Mouse (Mus musculus): ENCODE results near the gene Ppp1r13b.

Ppp1r13b gene

DNA sequence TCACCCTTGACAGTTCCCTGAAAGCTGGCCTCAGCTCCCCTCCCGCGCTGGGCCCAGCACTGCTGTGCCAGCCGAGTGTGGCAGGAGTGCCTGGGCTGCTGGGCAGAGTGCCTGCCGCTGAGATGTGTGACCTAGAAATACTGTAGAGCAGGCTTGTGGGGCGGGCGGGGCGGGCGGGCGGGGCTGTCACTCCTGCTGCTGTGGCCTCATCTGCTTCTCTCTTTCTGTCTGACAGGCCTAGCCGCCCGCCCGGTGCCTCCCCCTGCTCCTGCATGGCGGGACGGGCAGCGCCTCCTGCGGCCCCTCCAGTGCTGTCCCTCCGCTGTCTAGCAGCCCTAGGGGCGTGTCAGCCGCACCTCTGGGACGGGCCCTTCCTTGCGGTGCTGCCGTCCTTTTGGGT lies 113.8 kb downstream of the Ppp1r13b start:
- in situ Hi-C loops (cut with MboI) = no loop called here

DNA sequence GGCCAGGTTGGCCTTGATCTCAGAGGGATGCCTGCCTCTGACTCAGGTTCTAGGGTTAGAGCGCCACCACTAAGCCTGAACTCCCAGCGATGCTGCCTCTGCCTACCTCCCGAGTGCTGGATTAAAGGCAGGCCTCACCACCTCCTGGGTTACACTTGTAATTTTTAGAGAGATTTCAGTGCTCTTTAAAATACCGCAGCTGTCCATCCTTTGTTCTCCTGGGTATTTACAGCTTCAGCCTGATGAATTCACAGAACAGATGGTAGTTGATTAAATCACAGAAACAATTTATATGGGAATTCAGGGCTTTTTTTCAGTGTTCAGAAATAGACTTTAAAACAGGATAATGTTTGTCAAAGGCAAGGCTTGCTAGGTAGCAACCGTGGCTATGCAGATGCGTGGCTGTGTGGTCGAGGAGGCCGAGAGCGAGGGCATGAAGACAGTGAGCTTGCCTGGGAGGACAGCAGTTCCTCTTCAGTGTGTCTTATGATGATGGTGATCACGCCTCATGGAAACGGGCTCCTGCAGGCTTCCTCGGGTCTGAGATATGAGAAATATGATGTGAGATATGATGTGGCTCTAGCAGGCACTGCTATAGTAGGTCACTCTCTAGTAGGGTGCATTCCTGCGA lies 116.3 kb downstream of the Ppp1r13b start:
- in situ Hi-C loops (cut with MboI) = no loop called here

DNA sequence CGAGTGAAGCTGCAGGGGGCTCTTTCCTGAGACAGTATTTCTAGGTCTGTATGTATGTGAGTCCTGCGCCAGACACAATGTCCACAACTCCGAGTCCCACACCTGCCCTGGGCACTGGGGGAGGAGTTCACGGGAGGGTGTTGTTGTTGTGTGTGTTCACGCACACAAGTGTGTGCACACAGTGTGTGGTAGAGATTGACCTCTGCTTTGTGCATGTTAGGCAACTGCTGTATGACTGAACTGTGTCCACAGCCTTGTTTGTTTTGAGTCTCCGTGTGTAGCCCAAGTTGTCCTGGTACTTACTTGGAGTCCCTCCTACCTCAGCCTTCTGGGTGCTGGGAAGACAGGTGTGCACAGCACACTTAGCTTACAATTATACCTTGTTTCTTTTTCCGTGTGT lies 117.3 kb downstream of the Ppp1r13b start:
- in situ Hi-C loops (cut with MboI) = no loop called here

DNA sequence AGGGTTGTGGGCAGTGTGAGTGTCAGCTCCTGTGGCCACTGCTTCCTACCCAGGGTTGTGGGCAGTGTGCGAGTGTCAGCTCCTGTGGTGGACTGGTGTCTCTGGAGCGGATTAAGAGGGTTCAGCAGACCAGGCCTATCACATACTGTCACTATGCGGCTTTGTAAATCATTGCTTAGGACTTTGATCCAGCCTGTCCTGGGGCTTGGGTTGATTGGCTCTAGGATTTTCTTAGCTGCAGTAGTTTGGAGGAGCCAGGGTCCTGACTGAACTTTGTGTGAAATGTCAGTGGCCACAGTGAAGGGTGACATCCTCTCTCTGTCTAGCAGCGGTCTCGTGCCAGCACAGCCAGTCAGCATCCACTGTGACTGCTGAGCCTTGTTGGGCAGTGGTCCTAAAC lies 117.8 kb downstream of the Ppp1r13b start:
- in situ Hi-C loops (cut with MboI) = no loop called here

DNA sequence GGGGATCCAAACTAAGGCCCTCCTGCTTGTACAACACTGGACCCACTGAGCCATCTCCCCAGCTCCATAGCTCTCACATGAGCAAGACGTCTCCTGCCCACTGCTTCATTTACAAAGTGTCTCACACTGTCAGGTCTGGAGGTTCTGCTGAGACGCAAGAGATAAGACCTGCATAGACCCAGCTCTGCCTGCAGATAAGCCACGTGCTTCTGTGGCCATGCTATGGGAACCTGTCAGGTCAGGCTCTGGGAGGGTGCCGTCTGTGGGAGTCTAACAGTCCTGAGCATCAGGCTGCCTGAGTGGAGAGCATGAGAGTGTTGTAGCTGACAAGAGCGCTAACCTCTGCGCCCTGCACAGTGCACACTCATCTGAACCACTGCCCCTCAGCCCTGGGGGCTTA lies 120.9 kb downstream of the Ppp1r13b start:
- in situ Hi-C loops (cut with MboI) = no loop called here

DNA sequence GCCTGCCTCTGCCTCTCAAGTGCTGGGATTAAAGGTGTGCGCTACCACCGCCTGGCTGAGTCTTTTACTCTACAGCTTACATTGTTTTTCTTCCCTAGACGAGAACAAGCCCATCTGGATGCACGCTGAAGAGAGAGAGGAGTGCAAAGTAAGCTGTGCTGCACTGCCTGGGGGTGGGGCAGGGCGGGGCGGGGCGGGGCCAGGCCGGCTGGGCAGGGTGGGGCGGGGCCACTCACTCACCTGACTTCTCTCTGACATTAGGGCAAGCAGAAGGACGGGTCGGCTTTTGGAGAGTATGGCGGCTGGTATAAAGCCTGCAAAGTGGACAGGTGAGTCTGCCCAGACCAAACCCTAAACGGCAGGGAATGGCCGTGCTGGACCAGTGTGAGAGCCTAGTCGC lies 122.7 kb downstream of the Ppp1r13b start:
- in situ Hi-C loops (cut with MboI) = no loop called here

DNA sequence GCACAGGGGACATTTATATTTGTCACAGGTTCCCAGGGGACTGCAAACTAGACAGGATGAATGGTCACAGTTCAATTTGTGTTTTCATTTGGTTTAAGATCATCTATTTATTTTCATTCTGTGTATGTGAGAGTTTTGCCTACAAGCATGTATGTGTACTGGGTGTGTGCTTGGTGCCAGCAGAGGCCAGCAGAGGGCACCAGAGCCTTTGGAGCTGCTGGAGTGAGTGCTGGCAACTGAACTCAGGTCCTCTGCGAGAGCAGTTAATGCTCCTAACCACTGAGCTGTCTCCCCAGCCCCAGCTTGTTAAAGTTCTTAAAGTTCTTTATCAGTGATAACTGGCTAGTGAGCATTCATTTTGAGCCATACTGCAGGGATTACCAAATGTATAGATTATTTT lies 128.4 kb downstream of the Ppp1r13b start:
- in situ Hi-C loops (cut with MboI) = no loop called here
